Comparison of ENCODE assay signal across 29 mouse cellular contexts in the genomic region with DNA sequence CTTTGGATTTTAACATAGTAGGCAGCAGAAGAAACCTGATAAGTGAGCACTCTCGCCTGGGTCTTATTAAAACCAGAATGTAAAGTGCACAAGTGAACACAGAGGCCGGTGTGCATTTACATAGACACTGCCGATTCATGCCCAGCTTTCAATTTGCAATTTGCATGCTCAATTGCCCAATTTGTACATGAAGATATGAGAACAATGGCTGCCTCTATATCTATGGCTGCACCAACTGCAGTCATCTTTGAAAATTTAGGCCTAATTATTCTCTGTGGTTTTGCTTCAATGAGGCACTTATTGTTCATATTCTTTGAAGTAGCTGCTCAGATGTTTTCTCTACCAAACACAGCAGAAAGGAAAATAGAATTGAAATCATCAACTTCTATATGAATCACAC. TPM values are rescaled to one million over a fixed set of nuclear protein-coding genes. Genes with fewer than 3 reads are reported as not detected.
DNase-seq lines count a peak whose midpoint lies in the region; ATAC-seq and TF ChIP-seq lines count a peak whose summit lies in the region.
"Had no signal": no experiment of that assay in that cellular context is flagged by ENCODE, and none has a peak within 500 bp of the region (broad histone marks: within the 10 kb centered on the region; RNA-seq: fewer than 3 reads in every experiment).

No protein-coding gene starts in this region.

- H3K27ac ChIP-seq in hindbrain, embryonic 11.5 days (ENCODE audit: low read depth, low read length): no peak overlapping the region
- H3K27ac ChIP-seq in hindbrain, embryonic 14.5 days: no peak overlapping the region
- no peak overlapping the region for H3K27ac ChIP-seq in neural tube, embryonic 12.5 days
- no peak overlapping the region for H3K27ac ChIP-seq in neural tube, embryonic 15.5 days (replicated peaks)
- no peak overlapping the region for H3K27ac ChIP-seq in forebrain, embryonic 16.5 days (ENCODE audit: low read length)
- no peak overlapping the region for H3K27ac ChIP-seq in stomach, postnatal 0 days (replicated peaks)
- H3K27ac ChIP-seq: embryonic facial prominence, embryonic 15.5 days; hindbrain, embryonic 15.5 days; kidney, postnatal 0 days; left cerebral cortex, adult 2 months; liver, embryonic 13.5 days; neural tube, embryonic 13.5 days had no signal

- no peak for TF ChIP-seq EP300 in stomach, postnatal 0 days (optimal IDR thresholded peaks at IDR 0.05)

- H3K9me3 ChIP-seq in hindbrain, embryonic 11.5 days (ENCODE audit: control insufficient read depth, low read length): no peaks in the 10 kb centered on the region
- no peaks in the 10 kb centered on the region for H3K9me3 ChIP-seq in hindbrain, embryonic 14.5 days (ENCODE audit: control insufficient read depth, low read length)
- H3K9me3 ChIP-seq in neural tube, embryonic 12.5 days: no peaks in the 10 kb centered on the region
- no peaks in the 10 kb centered on the region for H3K9me3 ChIP-seq in neural tube, embryonic 15.5 days (replicated peaks)
- H3K9me3 ChIP-seq in forebrain, embryonic 16.5 days (ENCODE audit: control insufficient read depth, low read length): no peaks in the 10 kb centered on the region
- H3K9me3 ChIP-seq in stomach, postnatal 0 days (ENCODE audit: control insufficient read depth, low read length): no peaks in the 10 kb centered on the region
- H3K9me3 ChIP-seq: embryonic facial prominence, embryonic 15.5 days; G1E; heart, embryonic 12.5 days; hindbrain, embryonic 15.5 days; liver, embryonic 13.5 days; neural tube, embryonic 13.5 days had no signal

- no peak overlapping the region for H3K4me3 ChIP-seq in hindbrain, embryonic 11.5 days (ENCODE audit: low read depth, low read length)
- no peak overlapping the region for H3K4me3 ChIP-seq in hindbrain, embryonic 14.5 days (replicated peaks; ENCODE audit: low read length)
- H3K4me3 ChIP-seq in neural tube, embryonic 12.5 days: no peak overlapping the region
- H3K4me3 ChIP-seq in neural tube, embryonic 15.5 days (replicated peaks): no peak overlapping the region
- H3K4me3 ChIP-seq in forebrain, embryonic 16.5 days (replicated peaks; ENCODE audit: low read length): no peak overlapping the region
- H3K4me3 ChIP-seq in stomach, postnatal 0 days (ENCODE audit: low read depth, low read length): no peak overlapping the region
- H3K4me3 ChIP-seq: embryonic facial prominence, embryonic 15.5 days; heart, embryonic 12.5 days; hindbrain, embryonic 15.5 days; left cerebral cortex, adult 2 months; liver, embryonic 13.5 days; neural tube, embryonic 13.5 days had no signal

- H3K36me3 ChIP-seq in hindbrain, embryonic 11.5 days (ENCODE audit: control insufficient read depth, insufficient read depth, low read length): no peaks in the 10 kb centered on the region
- no peaks in the 10 kb centered on the region for H3K36me3 ChIP-seq in hindbrain, embryonic 14.5 days (replicated peaks; ENCODE audit: control insufficient read depth, insufficient read depth)
- no peaks in the 10 kb centered on the region for H3K36me3 ChIP-seq in neural tube, embryonic 12.5 days
- no peaks in the 10 kb centered on the region for H3K36me3 ChIP-seq in neural tube, embryonic 15.5 days
- no peaks in the 10 kb centered on the region for H3K36me3 ChIP-seq in forebrain, embryonic 16.5 days (ENCODE audit: control insufficient read depth, insufficient read depth)
- H3K36me3 ChIP-seq in stomach, postnatal 0 days (ENCODE audit: control insufficient read depth, insufficient read depth, low read length): no peaks in the 10 kb centered on the region
- H3K36me3 ChIP-seq: embryonic facial prominence, embryonic 15.5 days; G1E; heart, embryonic 12.5 days; hindbrain, embryonic 15.5 days; liver, embryonic 13.5 days; neural tube, embryonic 13.5 days had no signal

- H3K4me1 ChIP-seq in hindbrain, embryonic 11.5 days (replicated peaks; ENCODE audit: control insufficient read depth, insufficient read depth, low read length): no peaks in the 10 kb centered on the region
- H3K4me1 ChIP-seq in hindbrain, embryonic 14.5 days (replicated peaks; ENCODE audit: control insufficient read depth, insufficient read depth, low read length): no peaks in the 10 kb centered on the region
- H3K4me1 ChIP-seq in neural tube, embryonic 12.5 days: no peaks in the 10 kb centered on the region
- H3K4me1 ChIP-seq in neural tube, embryonic 15.5 days: no peaks in the 10 kb centered on the region
- 0 out of 2 replicates have a peak, but pooled peaks cover 2% of the 10 kb centered on the region for H3K4me1 ChIP-seq in forebrain, embryonic 16.5 days (replicated peaks; ENCODE audit: control insufficient read depth, insufficient read depth, low read length)
- no peaks in the 10 kb centered on the region for H3K4me1 ChIP-seq in stomach, postnatal 0 days (replicated peaks; ENCODE audit: control insufficient read depth, insufficient read depth)
- H3K4me1 ChIP-seq: embryonic facial prominence, embryonic 15.5 days; heart, embryonic 12.5 days; hindbrain, embryonic 15.5 days; liver, embryonic 13.5 days; neural tube, embryonic 13.5 days had no signal

- TF ChIP-seq CTCF in stomach, postnatal 0 days (IDR thresholded peaks at IDR 0.05; ENCODE audit: low read depth): no peak

- H3K27me3 ChIP-seq in hindbrain, embryonic 11.5 days (ENCODE audit: control insufficient read depth, insufficient read depth, low read length): no peaks in the 10 kb centered on the region
- H3K27me3 ChIP-seq in hindbrain, embryonic 14.5 days (ENCODE audit: control insufficient read depth, insufficient read depth, low read length): no peaks in the 10 kb centered on the region
- no peaks in the 10 kb centered on the region for H3K27me3 ChIP-seq in neural tube, embryonic 12.5 days (replicated peaks)
- H3K27me3 ChIP-seq in neural tube, embryonic 15.5 days (replicated peaks): no peaks in the 10 kb centered on the region
- no peaks in the 10 kb centered on the region for H3K27me3 ChIP-seq in forebrain, embryonic 16.5 days (replicated peaks; ENCODE audit: control insufficient read depth, insufficient read depth, low read length)
- H3K27me3 ChIP-seq in stomach, postnatal 0 days (ENCODE audit: control insufficient read depth, insufficient read depth, low read length): no peaks in the 10 kb centered on the region
- H3K27me3 ChIP-seq: CH12.LX; embryonic facial prominence, embryonic 15.5 days; heart, embryonic 12.5 days; hindbrain, embryonic 15.5 days; liver, embryonic 13.5 days; neural tube, embryonic 13.5 days had no signal

- no peak overlapping the region for H3K9ac ChIP-seq in hindbrain, embryonic 11.5 days (ENCODE audit: low read depth, low read length)
- H3K9ac ChIP-seq in hindbrain, embryonic 14.5 days: no peak overlapping the region
- no peak overlapping the region for H3K9ac ChIP-seq in neural tube, embryonic 12.5 days
- no peak overlapping the region for H3K9ac ChIP-seq in neural tube, embryonic 15.5 days (replicated peaks)
- H3K9ac ChIP-seq in forebrain, embryonic 16.5 days (replicated peaks; ENCODE audit: low read depth, low read length): no peak overlapping the region
- no peak overlapping the region for H3K9ac ChIP-seq in stomach, postnatal 0 days (ENCODE audit: low read length)
- H3K9ac ChIP-seq: embryonic facial prominence, embryonic 15.5 days; heart, embryonic 12.5 days; hindbrain, embryonic 15.5 days; liver, embryonic 13.5 days; neural tube, embryonic 13.5 days had no signal

- DNase-seq in hindbrain, embryonic 11.5 days (ENCODE audit: low spot score): peak; percentile 1
- no peak for DNase-seq in hindbrain, embryonic 14.5 days (ENCODE audit: low spot score)
- no peak for DNase-seq in stomach, postnatal 0 days (ENCODE audit: low spot score)
- DNase-seq: adrenal gland, adult 8-10 months; cerebellum, adult 2 months; cerebellum, postnatal 25 days; gastrocnemius, postnatal 14 days; heart, adult 11 months; heart, postnatal 10 days; kidney, adult 2 months; liver, embryonic 13.5 days; lung, adult 2 months; lung, postnatal 14 days; spleen, adult 18-20 months had no signal

- H3K4me2 ChIP-seq in hindbrain, embryonic 11.5 days (replicated peaks; ENCODE audit: low read depth, low read length): no peak overlapping the region
- H3K4me2 ChIP-seq in hindbrain, embryonic 14.5 days (replicated peaks): no peak overlapping the region
- no peak overlapping the region for H3K4me2 ChIP-seq in neural tube, embryonic 12.5 days (replicated peaks)
- H3K4me2 ChIP-seq in neural tube, embryonic 15.5 days: no peak overlapping the region
- no peak overlapping the region for H3K4me2 ChIP-seq in forebrain, embryonic 16.5 days (ENCODE audit: low read length)
- H3K4me2 ChIP-seq in stomach, postnatal 0 days (replicated peaks; ENCODE audit: low read depth): no peak overlapping the region
- H3K4me2 ChIP-seq: embryonic facial prominence, embryonic 15.5 days; heart, embryonic 12.5 days; hindbrain, embryonic 15.5 days; liver, embryonic 13.5 days; neural tube, embryonic 13.5 days had no signal

- 53% methylated on average over 3 of the region's 3 CpGs for WGBS in hindbrain, embryonic 11.5 days
- WGBS in hindbrain, embryonic 14.5 days: 34% methylated on average over 3 of the region's 3 CpGs
- WGBS in neural tube, embryonic 12.5 days: 45% methylated on average over 3 of the region's 3 CpGs
- 26% methylated on average over 3 of the region's 3 CpGs for WGBS in neural tube, embryonic 15.5 days
- 9% methylated on average over 3 of the region's 3 CpGs for WGBS in forebrain, embryonic 16.5 days
- WGBS in stomach, postnatal 0 days: 62% methylated on average over 3 of the region's 3 CpGs

- peak; percentile 48; the same call in 1 of the 2 replicates for ATAC-seq in hindbrain, embryonic 11.5 days (ENCODE audit: low FRiP score)
- no peak for ATAC-seq in hindbrain, embryonic 14.5 days (ENCODE audit: low FRiP score)
- ATAC-seq in neural tube, embryonic 12.5 days (ENCODE audit: low FRiP score, low read depth): 0 out of 2 replicates have a peak, but pooled peaks have one; percentile 37
- ATAC-seq in neural tube, embryonic 15.5 days (ENCODE audit: low FRiP score): no peak
- ATAC-seq in forebrain, embryonic 16.5 days: peak; percentile 82
- ATAC-seq in megakaryocyte-erythroid progenitor cell, adult 5-6 weeks (replicated peaks; ENCODE audit: low FRiP score, low TSS enrichment, poor library complexity, severe bottlenecking): no peak
- ATAC-seq in stomach, postnatal 0 days (ENCODE audit: low FRiP score, low TSS enrichment): no peak

RNA-seq across cellular contexts. Expression of a gene that starts 23.0 kb away (rescaled TPM):
- 0.77 and 0.96 TPM in 2 replicates for polyA plus RNA-seq in hindbrain, embryonic 11.5 days (2014; fragmentation: Nextera tagmentation; extraction: Ambion mirVana)
- polyA plus RNA-seq in hindbrain, embryonic 14.5 days (2014; fragmentation: Nextera tagmentation; extraction: Ambion mirVana): 1.3 and 1.7 TPM in 2 replicates
- not detected in 2 replicates for polyA plus RNA-seq in neural tube, embryonic 12.5 days (2016; fragmentation: Nextera tagmentation; extraction: Ambion mirVana)
- 0.34 and 0.56 TPM in 2 replicates for polyA plus RNA-seq in neural tube, embryonic 15.5 days (2015; fragmentation: Nextera tagmentation; extraction: Ambion mirVana)
- 0.70 and 0.79 TPM in 2 replicates for polyA plus RNA-seq in forebrain, embryonic 16.5 days (2015; fragmentation: Nextera tagmentation; extraction: Ambion mirVana)
- total RNA-seq in megakaryocyte-erythroid progenitor cell, adult 5-6 weeks (2014; fragmentation: Nextera tagmentation): not detected in 2 replicates
- total RNA-seq in megakaryocyte-erythroid progenitor cell, adult 5-6 weeks (2017): not detected in 2 replicates
- polyA plus RNA-seq in stomach, postnatal 0 days (2015; fragmentation: Nextera tagmentation; extraction: Ambion mirVana): 0.08 TPM in 1 of 2 replicates, not detected in the other
- total RNA-seq: adrenal gland, adult 8-10 months; CH12.LX; G1E; gastrocnemius, postnatal 14 days; heart, postnatal 10 days; megakaryocyte progenitor cell, adult 5-6 weeks had no signal
- polyA plus RNA-seq: G1E; heart, embryonic 12.5 days; kidney, adult 2 months; kidney, postnatal 0 days; large intestine, adult 2 months; limb, embryonic 14.5 days; liver, embryonic 13.5 days; neural tube, embryonic 13.5 days had no signal

Comparison
In these comparisons a context has a peak if more than half of its experiments do, and no peak if none do; other contexts are left out.
1. ATAC-seq: peak in hindbrain, embryonic 11.5 days (single experiment), neural tube, embryonic 12.5 days (single experiment) and forebrain, embryonic 16.5 days (single experiment); none in hindbrain, embryonic 14.5 days (single experiment), neural tube, embryonic 15.5 days (single experiment), megakaryocyte-erythroid progenitor cell, adult 5-6 weeks (single experiment) and stomach, postnatal 0 days (single experiment).